Mouse (Mus musculus) lung, embryonic 14.5 days (tissue): ENCODE measurements at regions not wholly inside any gene's neighbourhood (a gene's known extent, or its start where the extent isn't known, plus 50 kb on each side); places are given as distances from the start of the nearest gene placed in this dataset.
A peak's percentile ranks its signal among the peaks of the same experiment; 100 is the strongest.

ENCODE experiments used
- ATAC-seq: fragments of 200-750 bp; cut with Nextera tagmentation; 2 replicates; pipeline ENCODE4 v1.8.0; 2017; ENCODE audit warnings: mild to moderate bottlenecking, moderate TSS enrichment, moderate library complexity; ENCODE audit not compliant: insufficient read depth
- DNase-seq: peaks from one replicate; pipeline ENCODE4 v3.0.0-alpha.2; 2015
- H3K27ac ChIP-seq: fragments of 300-500 bp; sonication (generic); 2 replicates; pipeline ENCODE4 v1.5.1; 2014; ENCODE audit warnings: low read depth, mild to moderate bottlenecking, moderate library complexity
- H3K27me3 ChIP-seq: fragments of 300-500 bp; sonication (generic); 2 replicates; pipeline ENCODE4 v1.6.1; 2014; ENCODE audit warnings: low read length, control low read depth; ENCODE audit not compliant: insufficient read depth
- H3K36me3 ChIP-seq: fragments of 300-500 bp; sonication (generic); 2 replicates; pipeline ENCODE4 v1.6.1; 2014; ENCODE audit warnings: control low read depth; ENCODE audit not compliant: insufficient read depth
- H3K4me1 ChIP-seq: fragments of 300-500 bp; sonication (generic); 2 replicates; pipeline ENCODE4 v1.6.1; 2014; ENCODE audit warnings: antibody characterized with exemption, control low read depth; ENCODE audit not compliant: insufficient read depth
- H3K4me2 ChIP-seq: fragments of 300-500 bp; sonication (generic); 2 replicates; pipeline ENCODE4 v1.6.1; 2014; ENCODE audit warnings: mild to moderate bottlenecking
- H3K4me3 ChIP-seq: fragments of 300-500 bp; sonication (generic); 2 replicates; pipeline ENCODE4 v1.5.1; 2014; ENCODE audit warnings: low read depth, low read length
- H3K9ac ChIP-seq: fragments of 300-500 bp; sonication (generic); 2 replicates; pipeline ENCODE4 v1.6.1; 2014
- H3K9me3 ChIP-seq: fragments of 300-500 bp; sonication (generic); 2 replicates; pipeline ENCODE4 v1.6.1; 2016; ENCODE audit warnings: low read depth, low read length, control low read depth
- CTCF ChIP-seq: IDR thresholded peaks from 2 replicates; pipeline ENCODE4 v1.5.1; 2016; ENCODE audit warnings: antibody characterized with exemption, low read depth
- WGBS: fragments of 180-500 bp; shearing (Covaris S2); extraction: QIAGEN DNeasy Blood & Tissue Kit; methylation state at CpG from one replicate; pipeline ENCODE4 v1.1.7; 2014; 5-methylcytosine and 5-hydroxymethylcytosine counted together

DNA sequence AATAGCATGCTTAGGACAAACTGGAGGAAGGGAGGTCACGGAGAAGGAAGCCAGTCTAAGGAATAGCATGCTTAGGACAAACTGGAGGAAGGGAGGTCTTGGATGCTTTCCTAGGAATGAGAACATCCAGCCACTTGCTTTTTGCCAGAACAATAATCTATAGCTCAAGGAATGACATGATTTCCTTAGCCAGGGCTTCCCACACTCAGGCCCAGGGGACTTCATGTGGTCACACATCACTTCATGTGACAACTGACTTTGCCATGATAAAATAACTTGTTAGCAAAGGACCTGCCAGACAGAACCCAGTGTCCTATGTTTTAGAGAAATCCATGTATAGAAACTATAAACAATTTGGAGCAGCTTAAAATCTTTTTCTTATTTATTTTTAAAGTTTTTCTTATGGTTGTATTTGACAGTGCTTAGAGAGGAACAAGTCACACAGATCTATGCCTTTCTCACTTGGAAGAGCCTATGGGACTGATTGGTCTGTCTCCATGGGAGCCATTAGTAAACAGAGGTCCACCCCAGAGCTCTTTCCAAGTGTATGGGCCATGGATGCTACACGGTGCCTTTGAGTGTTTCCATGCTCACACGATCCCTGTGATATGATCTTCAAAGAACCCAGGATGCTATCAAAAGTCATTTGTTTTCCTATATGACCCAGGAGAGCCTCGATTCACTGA is 153.3 kb upstream of the Unc93a2 start:
- H3K9ac ChIP-seq, result no peak overlapping the region
- H3K4me3 ChIP-seq, result no peak overlapping the region
- no peaks in the 10 kb centered on the region for H3K36me3 ChIP-seq
- 47% methylated on average over 4 of the region's 4 CpGs for WGBS
- no peaks in the 10 kb centered on the region for H3K4me1 ChIP-seq
- DNase-seq (peak; percentile 20), ATAC-seq (no peak)
- no peaks in the 10 kb centered on the region for H3K9me3 ChIP-seq
- no peak for TF ChIP-seq CTCF
- no peaks in the 10 kb centered on the region for H3K27me3 ChIP-seq
- H3K27ac ChIP-seq, result peak overlapping the region; percentile 59; the same call in 1 of the 2 replicates
- H3K4me2 ChIP-seq, result no peak overlapping the region

DNA sequence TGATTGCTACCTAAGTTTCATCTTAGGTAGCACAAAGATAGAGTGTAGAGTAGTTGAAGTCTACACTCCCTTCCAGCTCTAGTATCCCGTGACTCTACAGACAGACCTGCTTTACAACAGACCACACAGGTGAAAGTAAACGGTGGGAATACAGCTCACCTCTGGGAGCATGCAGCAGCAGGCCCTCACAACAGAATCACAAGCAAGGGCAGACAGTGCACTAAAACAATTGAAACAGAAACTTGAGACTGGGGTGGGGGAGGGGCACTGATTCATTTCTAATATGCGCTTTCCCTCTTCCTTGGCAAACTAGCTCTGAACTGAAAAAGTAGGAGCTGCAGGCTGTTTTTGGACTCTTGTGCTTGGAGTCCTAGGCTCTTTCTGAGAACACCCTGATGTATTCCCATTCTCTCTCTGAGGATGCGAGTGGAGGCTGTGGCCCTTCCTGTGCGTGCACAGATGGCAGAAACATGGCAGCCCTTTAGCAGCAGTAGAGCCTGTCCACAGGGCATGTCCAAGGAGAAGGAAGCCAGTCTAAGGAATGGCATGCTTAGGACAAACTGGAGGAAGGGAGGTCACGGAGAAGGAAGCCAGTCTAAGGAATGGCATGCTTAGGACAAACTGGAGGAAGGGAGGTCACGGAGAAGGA is 152.5 kb upstream of the Unc93a2 start:
- no peak overlapping the region for H3K9ac ChIP-seq
- no peak overlapping the region for H3K4me2 ChIP-seq
- WGBS, result 57% methylated on average over 7 of the region's 7 CpGs
- no peak for DNase-seq
- no peak for ATAC-seq
- H3K9me3 ChIP-seq, result no peaks in the 10 kb centered on the region
- TF ChIP-seq CTCF, result no peak
- H3K27ac ChIP-seq, result peak overlapping the region; percentile 43; the same call in 1 of the 2 replicates
- H3K4me3 ChIP-seq, result no peak overlapping the region
- no peaks in the 10 kb centered on the region for H3K27me3 ChIP-seq
- H3K36me3 ChIP-seq, result no peaks in the 10 kb centered on the region
- H3K4me1 ChIP-seq, result no peaks in the 10 kb centered on the region

DNA sequence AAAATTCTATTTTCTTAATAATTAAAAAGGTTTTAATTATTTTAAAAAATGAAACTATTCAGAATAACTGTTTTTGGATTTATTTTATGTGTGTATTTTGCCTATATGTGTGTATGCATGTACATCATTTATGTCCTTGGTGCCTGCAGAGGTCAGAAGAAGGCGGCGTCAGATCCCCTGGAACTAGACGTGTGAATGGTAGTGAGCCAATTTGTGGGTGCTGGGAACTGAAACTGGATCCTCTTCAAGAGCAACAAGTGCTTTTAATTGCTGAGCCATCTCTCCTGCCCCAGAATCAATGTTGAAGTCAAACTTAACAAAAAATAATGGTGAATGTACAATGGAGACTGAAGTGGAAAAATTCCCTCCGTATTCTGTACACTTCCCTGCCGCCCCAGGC is 151.9 kb upstream of the Unc93a2 start:
- no peak overlapping the region for H3K4me2 ChIP-seq

DNA sequence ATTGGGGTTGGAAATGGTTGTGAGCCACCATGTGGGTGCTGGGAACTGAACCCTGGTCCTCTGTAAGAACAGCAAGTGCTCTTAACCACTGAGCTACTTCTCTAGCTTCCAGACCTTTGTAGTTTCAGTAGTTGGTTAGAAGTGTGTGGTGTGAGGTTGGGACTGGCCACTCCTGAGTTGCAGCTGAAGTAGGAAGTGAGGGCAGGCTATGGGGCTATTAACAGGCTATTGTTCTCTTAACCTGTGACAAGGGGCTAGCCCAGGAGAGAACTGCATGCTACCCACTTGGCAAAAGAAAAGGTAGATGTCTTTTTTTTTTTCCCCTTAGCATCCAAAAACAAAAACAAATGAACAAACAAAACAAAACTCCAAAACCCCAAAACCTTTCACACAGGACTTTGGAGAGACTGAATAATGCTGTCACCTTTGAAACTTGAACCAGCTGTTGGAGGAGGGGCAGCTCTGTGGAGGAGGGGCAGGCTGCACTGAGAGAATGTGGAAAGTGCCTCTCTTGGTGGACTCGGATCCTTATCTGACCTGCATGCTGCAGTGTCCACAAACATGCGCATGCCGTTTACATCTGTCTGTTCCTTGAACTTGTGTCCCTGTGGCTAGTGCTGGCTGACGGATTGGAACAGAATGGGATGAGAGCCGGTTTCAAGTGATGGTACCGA is 149.3 kb upstream of the Unc93a2 start:
- Histone ChIP-seq H3K4me1 (no peaks in the 10 kb centered on the region), H3K4me2 (no peak overlapping the region), H3K9ac (no peak overlapping the region), H3K36me3 (no peaks in the 10 kb centered on the region), H3K9me3 (no peaks in the 10 kb centered on the region), H3K27ac (no peak overlapping the region), H3K4me3 (no peak overlapping the region), H3K27me3 (no peaks in the 10 kb centered on the region)
- 67% methylated on average over 6 of the region's 6 CpGs for WGBS
- TF ChIP-seq CTCF, result no peak
- ATAC-seq (no peak), DNase-seq (no peak)

More for the DNA sequence above, 151.9 kb upstream of the Unc93a2 start:
- no peak for TF ChIP-seq CTCF
- WGBS, result 75% methylated on average over 5 of the region's 5 CpGs
- Histone ChIP-seq H3K4me3 (no peak overlapping the region), H3K9me3 (no peaks in the 10 kb centered on the region), H3K36me3 (no peaks in the 10 kb centered on the region), H3K27me3 (no peaks in the 10 kb centered on the region), H3K9ac (no peak overlapping the region), H3K27ac (no peak overlapping the region), H3K4me1 (no peaks in the 10 kb centered on the region)
- no peak for DNase-seq
- no peak for ATAC-seq

DNA sequence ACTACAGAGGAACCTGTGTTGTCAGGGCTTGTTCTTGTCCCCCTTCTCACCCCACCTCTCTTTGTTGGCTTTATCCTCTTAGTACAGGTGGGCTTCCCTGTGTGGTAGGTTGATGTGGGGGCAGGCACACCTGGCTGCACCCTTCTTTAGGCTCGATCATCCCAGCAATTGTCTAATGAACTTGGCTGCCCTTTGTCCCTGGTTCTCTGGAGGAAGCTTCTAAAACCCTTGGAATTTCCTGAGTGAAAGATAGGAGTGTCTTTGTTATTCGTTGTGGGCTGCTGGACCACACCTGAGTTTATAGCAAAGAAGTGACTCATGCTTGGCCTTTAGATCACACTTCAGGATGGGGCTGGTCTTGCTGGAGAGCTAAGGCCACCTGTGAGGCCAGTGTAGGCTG is 148.3 kb upstream of the Unc93a2 start:
- no peak for DNase-seq
- WGBS, result 50% methylated on average over 2 of the region's 2 CpGs
- Histone ChIP-seq H3K27me3 (no peaks in the 10 kb centered on the region), H3K36me3 (no peaks in the 10 kb centered on the region), H3K4me2 (no peak overlapping the region), H3K27ac (no peak overlapping the region), H3K4me3 (no peak overlapping the region), H3K9me3 (no peaks in the 10 kb centered on the region), H3K4me1 (no peaks in the 10 kb centered on the region), H3K9ac (no peak overlapping the region)
- TF ChIP-seq CTCF, result no peak
- no peak for ATAC-seq

DNA sequence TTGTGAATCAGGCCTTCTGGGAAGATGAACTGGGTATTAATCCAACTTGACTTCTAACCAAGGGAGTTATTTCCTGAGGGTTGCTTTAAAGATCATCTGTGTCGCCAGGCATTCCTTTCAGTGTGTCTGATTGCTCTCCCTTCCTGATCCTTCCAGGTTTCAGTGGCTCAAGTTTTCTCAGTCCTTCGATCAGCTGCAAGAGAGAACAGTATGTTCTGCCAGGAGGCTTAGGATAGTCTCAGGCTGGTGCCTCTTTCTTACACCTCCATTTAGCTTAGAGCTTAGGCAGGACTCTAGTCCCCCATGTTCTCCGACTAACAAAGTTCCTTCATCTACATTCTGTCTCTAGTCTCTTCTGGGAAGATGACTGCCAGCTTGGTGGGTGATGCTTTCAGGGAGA is 147.4 kb upstream of the Unc93a2 start:
- Histone ChIP-seq H3K27ac (no peak overlapping the region), H3K4me3 (no peak overlapping the region), H3K27me3 (no peaks in the 10 kb centered on the region), H3K9me3 (no peaks in the 10 kb centered on the region), H3K4me2 (no peak overlapping the region), H3K4me1 (no peaks in the 10 kb centered on the region), H3K9ac (no peak overlapping the region), H3K36me3 (no peaks in the 10 kb centered on the region)
- 84% methylated on average over 3 of the region's 3 CpGs for WGBS
- DNase-seq (no peak), ATAC-seq (no peak)
- TF ChIP-seq CTCF, result no peak

DNA sequence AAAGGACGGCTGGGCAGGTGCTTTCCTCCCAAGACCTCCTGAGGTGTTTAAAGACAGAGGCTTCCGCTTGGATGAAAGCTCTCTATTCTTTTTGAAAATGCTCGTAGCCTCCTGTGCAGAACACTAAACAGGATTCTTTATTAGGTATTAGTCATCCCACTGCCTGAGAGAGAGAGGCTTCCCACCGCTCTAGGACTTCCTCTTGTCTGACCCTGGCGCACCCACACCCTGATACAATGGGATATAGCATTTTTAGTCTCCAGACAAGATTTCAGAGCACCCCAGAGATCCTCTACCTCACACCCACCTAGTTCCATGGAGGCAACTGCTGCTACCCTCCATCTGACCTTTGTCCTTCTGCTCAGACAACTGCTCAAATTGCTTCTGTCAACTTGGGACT is 144.0 kb upstream of the Unc93a2 start:
- Histone ChIP-seq H3K9ac (no peak overlapping the region), H3K4me3 (no peak overlapping the region), H3K36me3 (no peaks in the 10 kb centered on the region), H3K4me1 (no peaks in the 10 kb centered on the region), H3K27me3 (no peaks in the 10 kb centered on the region), H3K27ac (no peak overlapping the region), H3K9me3 (no peaks in the 10 kb centered on the region), H3K4me2 (no peak overlapping the region)
- no peak for ATAC-seq
- DNase-seq, result no peak
- WGBS, result 49% methylated on average over 5 of the region's 5 CpGs
- TF ChIP-seq CTCF, result no peak
